ENCODE assay signal across 8 mouse cellular contexts in the genomic region with DNA sequence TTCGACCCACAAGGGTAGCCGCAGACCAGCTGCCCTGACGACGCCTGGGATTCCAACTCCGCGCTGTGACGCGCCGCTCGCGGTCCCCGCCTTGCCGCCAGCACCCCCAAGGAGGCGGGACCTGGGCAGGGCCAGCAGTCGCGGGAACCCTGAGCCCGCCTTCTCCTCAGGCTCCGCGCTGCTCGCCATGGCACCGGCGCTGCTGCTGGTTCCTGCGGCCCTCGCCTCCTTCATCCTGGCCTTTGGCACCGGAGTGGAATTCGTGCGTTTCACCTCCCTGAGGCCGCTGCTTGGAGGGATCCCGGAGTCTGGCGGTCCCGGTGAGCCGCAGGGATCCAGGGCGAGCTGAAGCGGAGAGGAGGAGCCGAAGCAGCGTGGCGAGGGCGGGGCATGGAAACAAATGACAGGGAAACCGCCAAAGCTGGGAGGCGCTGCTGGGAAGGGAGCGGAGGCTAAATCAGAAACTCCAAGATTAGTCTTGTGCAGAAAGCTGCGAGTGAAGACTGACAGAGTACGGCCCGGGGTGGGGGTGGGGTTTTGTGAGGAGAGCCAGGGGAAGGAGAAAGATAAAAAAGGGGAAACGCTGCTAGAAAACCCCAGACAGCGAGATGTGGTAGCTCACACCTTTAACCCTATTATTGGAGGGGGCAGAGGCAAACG. TPM values are rescaled to one million over a fixed set of nuclear protein-coding genes. Genes with fewer than 3 reads are reported as not detected.
DNase-seq lines count a peak whose midpoint lies in the region; ATAC-seq and TF ChIP-seq lines count a peak whose summit lies in the region.

A gene (plus strand): TSS at position 121 of the 660 bp plus-strand sequence.

- peaks cover 29% of the 10 kb centered on the region for H3K4me1 ChIP-seq in forebrain, embryonic 13.5 days
- H3K4me1 ChIP-seq in lung, embryonic 15.5 days: peaks cover 16% of the 10 kb centered on the region
- H3K4me1 ChIP-seq in olfactory bulb, adult 2 months (ENCODE audit: control insufficient read depth, insufficient read depth, low read length): peaks cover 10% of the 10 kb centered on the region; the same call in 1 of the 2 replicates
- peaks cover 15% of the 10 kb centered on the region for H3K4me1 ChIP-seq in thymus, adult 2 months (replicated peaks; ENCODE audit: control insufficient read depth, insufficient read depth, low read length)

- H3K9me3 ChIP-seq in forebrain, embryonic 13.5 days (replicated peaks): no peaks in the 10 kb centered on the region
- no peaks in the 10 kb centered on the region for H3K9me3 ChIP-seq in lung, embryonic 15.5 days

- intact Hi-C loops in heart, postnatal 10 days (cut with DNase I): loop anchor here (2.0 kb wide), 1 partner anchor 17 kb away; no protein-coding TSS in a partner anchor

- peak within 1 kb of the TSS; percentile 71 for H3K4me3 ChIP-seq in forebrain, embryonic 13.5 days
- H3K4me3 ChIP-seq in lung, embryonic 15.5 days: peak within 1 kb of the TSS; percentile 77
- peak within 1 kb of the TSS; percentile 60 for H3K4me3 ChIP-seq in olfactory bulb, adult 2 months (ENCODE audit: insufficient read depth, low read depth, low read length)
- peak within 1 kb of the TSS; percentile 82 for H3K4me3 ChIP-seq in thymus, adult 2 months (ENCODE audit: control insufficient read depth, insufficient read depth, low read length)

- H3K27me3 ChIP-seq in forebrain, embryonic 13.5 days: no peaks in the 10 kb centered on the region
- no peaks in the 10 kb centered on the region for H3K27me3 ChIP-seq in lung, embryonic 15.5 days
- H3K27me3 ChIP-seq in thymus, adult 2 months (ENCODE audit: control insufficient read depth, insufficient read depth, low read length): no peaks in the 10 kb centered on the region

- peak; percentile 91 for DNase-seq in ES-CJ7 (ENCODE audit: low read depth, low spot score)
- peak; percentile 95 to 96 for DNase-seq in heart, postnatal 10 days
- no peak for DNase-seq in large intestine, adult 2 months (ENCODE audit: low read depth, low spot score)
- peak; percentile 87 for DNase-seq in thymus, adult 2 months

- peak within 1 kb of the TSS; percentile 94 for H3K27ac ChIP-seq in forebrain, embryonic 13.5 days
- H3K27ac ChIP-seq in lung, embryonic 15.5 days: peak within 1 kb of the TSS; percentile 95
- H3K27ac ChIP-seq in olfactory bulb, adult 2 months (ENCODE audit: insufficient read depth, low read depth, low read length): peak within 1 kb of the TSS; percentile 29; the same call in 1 of the 2 replicates
- no peak within 1 kb of the TSS for H3K27ac ChIP-seq in thymus, adult 2 months (ENCODE audit: control insufficient read depth, insufficient read depth, low read length)

- under 1% methylated on average over 47 of the region's 47 CpGs for WGBS in forebrain, embryonic 13.5 days
- 1% methylated on average over 47 of the region's 47 CpGs for WGBS in large intestine, adult 2 months
- WGBS in lung, embryonic 15.5 days: under 1% methylated on average over 47 of the region's 47 CpGs
- under 1% methylated on average over 47 of the region's 47 CpGs for WGBS in olfactory bulb, adult 2 months
- WGBS in thymus, adult 2 months: under 1% methylated on average over 47 of the region's 47 CpGs

- TF ChIP-seq POLR2A in olfactory bulb, adult 2 months (IDR thresholded peaks at IDR 0.05; ENCODE audit: insufficient read depth, low read depth, low read length): peak; percentile 67; the same call in 1 of the 2 replicates
- TF ChIP-seq POLR2A in thymus, adult 2 months (IDR thresholded peaks at IDR 0.05; ENCODE audit: control insufficient read depth, extremely low read depth, insufficient read depth, low read length, poor library complexity): no peak; the same call in 1 of the 2 replicates

- TF ChIP-seq CTCF in olfactory bulb, adult 2 months (IDR thresholded peaks at IDR 0.05; ENCODE audit: insufficient read depth, low read depth, low read length): peak; percentile 44; the same call in 1 of the 2 replicates
- no peak for TF ChIP-seq CTCF in thymus, adult 2 months (IDR thresholded peaks at IDR 0.05; ENCODE audit: borderline replicate concordance, control insufficient read depth, extremely low read depth, insufficient read depth, low read length, poor library complexity)

- peak within 1 kb of the TSS; percentile 66 for H3K4me2 ChIP-seq in forebrain, embryonic 13.5 days
- H3K4me2 ChIP-seq in lung, embryonic 15.5 days: peak within 1 kb of the TSS; percentile 74

- H3K36me3 ChIP-seq in forebrain, embryonic 13.5 days (ENCODE audit: poor library complexity, severe bottlenecking): peaks cover 22% of the 10 kb centered on the region
- peaks cover 24% of the 10 kb centered on the region for H3K36me3 ChIP-seq in lung, embryonic 15.5 days
- H3K36me3 ChIP-seq in thymus, adult 2 months (ENCODE audit: control insufficient read depth, insufficient read depth, low read length): peaks cover 7% of the 10 kb centered on the region; the same call in 1 of the 2 replicates

- peak within 1 kb of the TSS; percentile 77 for H3K9ac ChIP-seq in forebrain, embryonic 13.5 days
- H3K9ac ChIP-seq in lung, embryonic 15.5 days: peak within 1 kb of the TSS; percentile 73

- peak; percentile 94 for ATAC-seq in cerebellum, adult (ENCODE audit: insufficient number of reproducible peaks, low FRiP score, low TSS enrichment)
- peak; percentile 94 for ATAC-seq in forebrain, embryonic 13.5 days
- ATAC-seq in lung, embryonic 15.5 days (ENCODE audit: borderline replicate concordance, extremely low read depth, low FRiP score, low TSS enrichment): peak; percentile 90

RNA-seq across cellular contexts. Expression of the gene that starts here (rescaled TPM):
- polyA plus RNA-seq in forebrain, embryonic 13.5 days (2015; fragmentation: Nextera tagmentation; extraction: Ambion mirVana): 41.3 and 47.9 TPM in 2 replicates
- total RNA-seq in heart, postnatal 10 days (2021): 10 to 100 TPM; 12.6 to 13.5 TPM
- 24.8 and 27.0 TPM in 2 replicates for polyA plus RNA-seq in large intestine, adult 2 months (2012; rRNA removed)
- polyA plus RNA-seq in lung, embryonic 15.5 days (2015; fragmentation: Nextera tagmentation; extraction: Ambion mirVana): 71.0 and 73.3 TPM in 2 replicates
- not detected in 2 replicates for polyA plus RNA-seq in olfactory bulb, adult 2 months (2012; ENCODE audit: insufficient read depth, insufficient read length, low replicate concordance, missing spikeins)
- polyA plus RNA-seq in thymus, adult 2 months (2012; rRNA removed): 82.8 and 111 TPM in 2 replicates
